Mouse (Mus musculus) adrenal gland, postnatal 10 days (tissue): ENCODE results near the gene Ocm. TPM values are rescaled to one million over a fixed set of nuclear protein-coding genes. Genes with fewer than 3 reads are reported as not detected.
"Not testable (repeated sequence)": the region's sequence is repeated elsewhere in the genome, so short reads cannot be mapped to it uniquely, and the experiment has no call there.

Experiments used
- DNase-seq: peaks from one replicate; pipeline ENCODE4 v3.0.0; 2021; ENCODE audit warnings: mixed read lengths
- long read RNA-seq, 2 experiments: library from polyadenylated mRNA; stranded (forward); transcript quantifications; one replicate each; pipeline ENCODE4 v2.0.0; 2021
- total RNA-seq, 2 experiments: library from RNA; stranded (reverse); gene quantifications; 2 replicates each; pipeline ENCODE4 v1.2.3; 2021

Gene Ocm
- not detected for total RNA-seq
- long read RNA-seq, experiment 1, result 0 reads
- long read RNA-seq, experiment 2, result 0 reads

DNA sequence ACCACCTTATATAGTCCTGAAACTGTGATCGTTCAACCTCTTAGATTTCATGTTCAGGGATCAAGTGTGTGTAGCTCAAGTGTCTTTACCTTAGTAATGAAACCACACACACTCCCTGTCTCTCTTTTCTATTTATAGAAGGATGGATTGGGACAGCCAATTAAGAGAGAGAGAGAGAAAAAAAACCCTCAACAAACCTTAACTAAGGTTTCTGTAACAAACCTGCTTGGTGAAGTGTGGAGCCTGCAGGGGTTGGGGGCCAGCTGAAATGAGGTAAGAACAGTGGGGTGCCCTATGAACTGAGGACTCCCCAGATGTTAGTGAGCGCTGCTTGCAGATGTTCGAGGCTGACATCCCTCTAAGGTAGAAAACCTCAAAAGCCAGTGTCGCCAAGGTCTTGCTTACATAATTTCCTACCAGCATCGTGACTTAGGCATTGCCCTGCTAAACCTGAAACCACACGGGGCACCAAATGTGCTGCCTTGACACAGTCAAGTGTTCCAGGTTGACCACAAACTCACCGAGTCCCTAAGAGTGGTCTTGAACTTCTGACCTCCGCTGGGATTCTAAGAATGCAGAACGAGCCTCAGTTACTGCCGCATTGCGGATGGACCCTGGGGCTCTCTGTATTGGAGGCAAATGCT is at the start of gene Ocm:
TSS of gene Ocm (minus strand) at position 51 of the 644 bp plus-strand sequence.
- DNase-seq, result no peak

DNA sequence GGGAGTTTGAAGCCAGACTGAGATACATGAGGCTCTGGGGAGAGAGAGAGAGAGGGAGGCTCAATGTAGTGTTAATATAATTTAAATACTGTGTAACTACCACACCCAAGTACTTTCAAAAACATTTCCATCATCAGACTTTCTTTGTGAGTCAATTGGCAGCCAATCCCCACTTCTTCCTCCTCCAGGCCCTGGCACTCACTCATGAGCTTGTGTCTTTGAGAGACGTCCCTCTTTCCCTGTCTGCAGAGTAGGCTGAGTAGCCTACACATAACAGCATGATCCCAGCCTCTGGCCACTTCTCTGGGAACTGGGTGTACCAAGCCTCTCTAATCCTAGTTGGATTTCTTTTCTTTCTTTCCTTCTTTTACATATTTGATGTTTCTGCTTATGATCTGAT is 44.8 kb upstream of the Ocm start:
- no peak for DNase-seq

DNA sequence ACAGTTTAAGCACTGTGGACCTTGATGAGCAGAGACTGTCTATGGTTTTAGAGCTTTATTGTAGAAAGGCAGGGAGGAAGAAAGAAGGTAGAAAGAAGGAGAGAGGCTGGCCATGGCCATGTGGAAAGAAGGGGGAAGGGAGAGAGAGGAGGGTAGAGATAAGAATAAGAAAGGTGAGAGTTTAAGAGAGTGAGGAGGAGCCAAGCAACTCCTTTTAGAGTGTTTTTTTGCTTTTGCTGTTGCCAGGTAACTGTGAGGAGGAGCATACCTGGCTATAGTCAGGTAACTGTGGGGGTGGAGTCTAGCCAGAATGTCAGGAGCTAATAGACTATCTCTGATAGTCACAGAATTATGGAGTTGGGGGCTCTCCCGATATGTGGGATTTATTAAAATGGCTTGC is 43.6 kb upstream of the Ocm start:
- DNase-seq, result no peak

DNA sequence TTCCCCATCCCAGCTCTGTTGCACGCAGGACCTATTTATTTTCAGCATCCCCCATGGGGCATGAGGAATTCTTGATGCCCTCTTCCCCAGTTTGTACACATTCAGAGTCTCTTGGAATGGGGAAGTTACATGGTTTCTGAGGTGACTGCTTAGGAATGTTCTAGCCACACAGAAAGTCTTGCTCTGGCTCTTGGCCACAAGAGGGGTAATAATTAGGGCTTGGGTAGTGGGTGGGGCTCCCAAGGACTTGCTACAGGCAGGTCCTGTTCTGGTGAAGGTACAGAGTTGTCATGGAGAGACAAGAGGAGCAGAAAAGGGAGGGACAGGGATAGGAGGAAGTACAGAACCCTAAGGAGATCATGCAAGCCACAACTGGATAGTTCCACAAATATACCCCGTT is 39.6 kb upstream of the Ocm start:
- DNase-seq, result peak; percentile 17

DNA sequence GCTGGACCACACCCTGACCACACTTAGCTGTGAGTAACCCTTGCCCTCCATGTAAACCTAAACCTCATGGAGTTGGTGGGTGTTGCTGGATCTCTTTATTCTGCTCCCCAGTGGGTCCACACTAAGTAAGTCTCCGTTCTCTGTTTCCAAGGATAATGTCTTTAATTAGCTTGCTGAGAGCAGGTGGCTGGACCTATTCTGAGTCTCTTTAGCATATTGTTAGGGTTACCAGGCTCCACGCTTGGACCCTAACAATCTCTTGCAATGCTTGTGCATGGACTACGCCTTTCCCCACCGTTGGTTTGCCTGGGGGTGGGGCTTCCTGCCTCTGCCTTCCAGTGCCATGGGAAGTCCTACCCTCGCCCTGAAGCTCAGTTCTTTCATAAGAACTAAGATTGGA is 37.6 kb upstream of the Ocm start:
- peak; percentile 6 for DNase-seq

GRCm38 (mm10) chr5:144054340-144054739 is 27.9 kb upstream of the Ocm start:
- peak; percentile 19 for DNase-seq

DNA sequence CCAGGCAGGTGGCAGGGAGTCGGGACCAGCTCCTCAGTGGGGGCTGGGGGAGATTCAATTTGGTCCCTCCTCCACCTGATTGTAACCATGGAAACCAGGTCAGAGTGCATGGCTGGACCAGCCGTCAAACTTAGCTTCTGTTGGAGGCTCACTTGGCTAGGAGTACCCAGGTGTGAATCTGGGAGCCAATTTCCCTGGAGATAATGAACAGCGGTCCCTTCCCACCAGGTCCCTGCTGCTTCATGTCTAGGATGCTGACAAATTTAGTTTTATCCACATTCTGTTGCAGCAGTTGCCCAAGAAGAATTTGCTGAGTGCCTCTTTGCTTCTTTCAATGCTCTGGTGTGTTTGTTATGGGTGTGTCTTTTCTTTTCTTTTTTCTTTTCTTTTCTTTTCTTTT is 27.0 kb upstream of the Ocm start:
- DNase-seq, result no peak

- DNase-seq, result peak; percentile 6
These were observed 24.8 kb upstream of the Ocm start for GRCm38 (mm10) chr5:144051268-144051667.

DNA sequence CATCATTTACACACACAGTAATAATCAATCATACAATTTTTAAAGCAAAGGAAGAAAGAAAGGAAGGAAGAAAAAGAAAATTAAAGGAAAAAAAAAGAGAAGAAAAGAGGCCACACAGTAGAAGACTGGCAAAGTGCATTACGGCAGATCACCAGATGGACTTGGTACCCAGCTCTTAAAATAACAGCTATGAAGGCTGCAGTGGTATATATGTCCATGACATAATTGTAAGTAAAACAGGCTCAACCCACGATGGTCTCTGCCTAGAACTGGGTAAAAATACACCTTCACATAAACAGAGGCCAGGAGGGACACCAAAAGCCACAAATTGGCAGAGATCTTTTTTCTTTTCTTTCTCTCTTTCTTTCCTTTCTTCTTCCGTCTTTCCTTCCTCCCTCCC is 23.4 kb upstream of the Ocm start:
- no peak for DNase-seq

- DNase-seq, result no peak
These were observed 20.9 kb upstream of the Ocm start for GRCm38 (mm10) chr5:144047324-144047723.

- DNase-seq, result no peak
These were observed 16.7 kb upstream of the Ocm start for GRCm38 (mm10) chr5:144043166-144043565.

- peak; percentile 87 for DNase-seq
These were observed 14.4 kb upstream of the Ocm start for GRCm38 (mm10) chr5:144040720-144041364.

GRCm38 (mm10) chr5:144039886-144040285 is 13.4 kb upstream of the Ocm start:
- no peak for DNase-seq

- no peak for DNase-seq
These were observed 12.7 kb upstream of the Ocm start for GRCm38 (mm10) chr5:144039156-144039675.

GRCm38 (mm10) chr5:144036952-144037351 is 10.5 kb upstream of the Ocm start:
- no peak for DNase-seq

DNA sequence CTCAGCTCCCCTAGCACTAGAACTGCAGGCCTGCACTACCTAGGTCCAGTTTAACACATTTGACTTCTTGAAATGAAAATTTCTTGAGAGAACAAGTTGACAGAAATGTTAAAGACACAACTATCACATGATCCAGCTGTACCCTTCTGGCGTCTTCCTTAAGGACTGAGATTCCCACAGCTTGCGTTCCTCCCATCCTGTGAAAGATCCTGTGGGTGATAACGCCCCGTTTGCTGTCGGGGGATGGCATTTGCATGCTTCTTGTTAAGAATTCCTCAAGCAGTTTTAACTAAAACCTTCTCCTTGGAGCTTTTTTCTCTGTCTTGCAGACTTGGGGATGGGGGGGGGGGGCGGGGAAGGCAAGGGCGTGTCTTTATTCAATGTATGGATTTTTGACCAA is 8.1 kb upstream of the Ocm start:
- DNase-seq, result no peak

DNA sequence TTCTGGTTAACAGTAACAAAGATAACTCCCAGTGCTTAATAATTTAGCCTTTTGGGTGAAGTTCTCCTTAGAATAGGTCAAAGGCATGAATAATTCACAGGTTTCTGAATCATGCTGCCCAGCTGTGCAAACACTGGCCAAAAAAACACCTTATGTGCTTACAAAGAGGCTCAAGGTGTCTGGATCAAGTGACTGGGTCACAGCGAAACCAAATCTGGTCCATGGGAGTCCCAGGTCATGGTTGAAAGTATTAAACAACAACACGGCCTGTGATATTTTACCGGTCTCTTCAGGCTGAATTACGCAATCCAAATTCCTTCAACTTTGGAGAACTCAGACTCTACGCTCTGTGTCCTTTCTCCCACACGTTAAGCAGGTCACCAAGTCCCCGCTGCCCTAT is 6.0 kb upstream of the Ocm start:
- no peak for DNase-seq

DNA sequence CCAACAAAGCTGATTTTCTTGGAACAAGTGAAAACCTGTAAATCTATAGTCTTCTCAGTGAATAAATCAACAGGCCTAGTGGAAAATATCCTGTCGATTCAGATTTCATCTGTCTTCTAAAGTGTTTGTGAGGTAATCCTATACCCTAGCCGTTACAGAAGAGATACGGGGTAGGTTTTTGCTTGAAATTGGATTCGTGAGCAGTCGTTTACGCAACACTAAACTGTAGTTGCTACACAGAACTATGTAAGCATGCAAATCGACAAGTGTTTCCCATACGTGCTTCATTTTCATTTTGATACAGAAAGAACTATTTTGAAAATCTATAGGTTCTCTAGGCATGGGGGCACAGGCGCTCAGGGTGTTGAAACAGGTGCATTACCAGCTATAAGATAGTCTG is 10.6 kb downstream of the Ocm start:
- DNase-seq, result no peak

GRCm38 (mm10) chr5:144015312-144015650 is 11.2 kb downstream of the Ocm start:
- no peak for DNase-seq

- peak; percentile 86 for DNase-seq
These were observed 11.7 kb downstream of the Ocm start, which contains the start of gene Ccz1 for GRCm38 (mm10) chr5:144014551-144015311. Ccz1 (minus strand) TSS chr5:144014877.

- not testable (repeated sequence) for DNase-seq
These were observed 12.9 kb downstream of the Ocm start for GRCm38 (mm10) chr5:144013366-144014134.

- DNase-seq, result no peak
These were observed 23.8 kb downstream of the Ocm start for GRCm38 (mm10) chr5:144002461-144003192.
